Mouse (Mus musculus) limb, embryonic 10.5 days (tissue): ENCODE results near the gene Gse1. TPM values are rescaled to one million over a fixed set of nuclear protein-coding genes. Genes with fewer than 3 reads are reported as not detected.
A peak's percentile ranks its signal among the peaks of the same experiment; 100 is the strongest.

Experiments
- DNase-seq: peaks from one replicate; pipeline ENCODE4 v3.0.0-alpha.2; 2017; ENCODE audit warnings: low spot score
- H3K27ac ChIP-seq: fragments of 300-500 bp; sonication (generic); 2 replicates; pipeline ENCODE4 v1.5.1; 2016; ENCODE audit warnings: mild to moderate bottlenecking
- H3K27me3 ChIP-seq: fragments of 300-500 bp; sonication (generic); 2 replicates; pipeline ENCODE4 v1.6.1; 2016; ENCODE audit warnings: low read depth, mild to moderate bottlenecking; ENCODE audit not compliant: poor library complexity, severe bottlenecking
- H3K36me3 ChIP-seq: fragments of 300-500 bp; sonication (generic); 2 replicates; pipeline ENCODE4 v1.6.1; 2016; ENCODE audit warnings: mild to moderate bottlenecking, moderate library complexity
- H3K4me1 ChIP-seq: fragments of 300-500 bp; sonication (generic); 2 replicates; pipeline ENCODE4 v1.6.1; 2016
- H3K4me3 ChIP-seq: fragments of 300-500 bp; sonication (generic); 2 replicates; pipeline ENCODE4 v1.5.1; 2016; ENCODE audit warnings: mild to moderate bottlenecking, moderate library complexity
- H3K9me3 ChIP-seq: fragments of 300-500 bp; sonication (generic); replicated peaks from 2 replicates; pipeline ENCODE4 v1.6.1; 2016; ENCODE audit warnings: mild to moderate bottlenecking
- WGBS: fragments of 180-500 bp; shearing (Covaris S2); methylation state at CpG from one replicate; pipeline ENCODE4 v1.1.7; 2016; 5-methylcytosine and 5-hydroxymethylcytosine counted together
- polyA plus RNA-seq: library from polyadenylated mRNA; unstranded; fragments of >200 nt; fragmentation: Nextera tagmentation; extraction: Ambion mirVana; gene quantifications from 2 replicates; pipeline ENCODE4 v1.2.1, GENCODE M21; 2016

Gene Gse1
- polyA plus RNA-seq, 1 experiment from 2014 or later = 6.7 TPM

- peaks cover 25% of the 10 kb centered on the region for H3K27me3 ChIP-seq
- 69% methylated on average over 9 of the region's 9 CpGs for WGBS
- no peak overlapping the region for H3K4me3 ChIP-seq
- no peaks in the 10 kb centered on the region for H3K36me3 ChIP-seq
- H3K9me3 ChIP-seq = no peaks in the 10 kb centered on the region
- no peak overlapping the region for H3K27ac ChIP-seq
- no peak for DNase-seq
- peaks cover 78% of the 10 kb centered on the region for H3K4me1 ChIP-seq
These were observed 253.9 kb downstream of the Gse1 start for GRCm38 (mm10) chr8:120482015-120482689.

- Histone ChIP-seq H3K9me3 (no peaks in the 10 kb centered on the region), H3K4me3 (no peak overlapping the region), H3K4me1 (peaks cover 81% of the 10 kb centered on the region), H3K27ac (peak overlapping the region; percentile 91), H3K36me3 (no peaks in the 10 kb centered on the region), H3K27me3 (peaks cover 25% of the 10 kb centered on the region)
- DNase-seq = no peak
- 72% methylated on average over 6 of the region's 6 CpGs for WGBS
These were observed 256.2 kb downstream of the Gse1 start for GRCm38 (mm10) chr8:120484460-120484859.

GRCm38 (mm10) chr8:120485116-120485515, 256.9 kb downstream of the Gse1 start:
- peak overlapping the region; percentile 91 for H3K27ac ChIP-seq
- H3K36me3 ChIP-seq = no peaks in the 10 kb centered on the region
- DNase-seq = no peak
- no peaks in the 10 kb centered on the region for H3K9me3 ChIP-seq
- H3K4me3 ChIP-seq = peak overlapping the region; percentile 74; the same call in 1 of the 2 replicates
- H3K27me3 ChIP-seq = peaks cover 27% of the 10 kb centered on the region
- 34% methylated on average over 6 of the region's 6 CpGs for WGBS
- H3K4me1 ChIP-seq = peaks cover 84% of the 10 kb centered on the region

GRCm38 (mm10) chr8:120485551-120486476, 257.6 kb downstream of the Gse1 start:
- Histone ChIP-seq H3K27me3 (peaks cover 34% of the 10 kb centered on the region), H3K9me3 (no peaks in the 10 kb centered on the region), H3K4me1 (peaks cover 91% of the 10 kb centered on the region), H3K27ac (peak overlapping the region; percentile 91), H3K36me3 (no peaks in the 10 kb centered on the region), H3K4me3 (peak overlapping the region; percentile 74)
- WGBS = 11% methylated on average over 21 of the region's 21 CpGs
- no peak for DNase-seq

GRCm38 (mm10) chr8:120486477-120487376, 258.5 kb downstream of the Gse1 start:
- Histone ChIP-seq H3K4me1 (peaks cover 91% of the 10 kb centered on the region), H3K4me3 (peak overlapping the region; percentile 74), H3K36me3 (no peaks in the 10 kb centered on the region), H3K9me3 (no peaks in the 10 kb centered on the region), H3K27ac (peak overlapping the region; percentile 91), H3K27me3 (peaks cover 41% of the 10 kb centered on the region)
- WGBS = under 1% methylated on average over 50 of the region's 50 CpGs
- DNase-seq = peak; percentile 77

- Histone ChIP-seq H3K27ac (peak overlapping the region; percentile 91), H3K4me3 (peak overlapping the region; percentile 74), H3K9me3 (no peaks in the 10 kb centered on the region), H3K27me3 (peaks cover 41% of the 10 kb centered on the region), H3K36me3 (no peaks in the 10 kb centered on the region), H3K4me1 (peaks cover 91% of the 10 kb centered on the region)
- peak; percentile 68 for DNase-seq
- under 1% methylated on average over 34 of the region's 34 CpGs for WGBS
These were observed 259.1 kb downstream of the Gse1 start for GRCm38 (mm10) chr8:120487377-120487728.

GRCm38 (mm10) chr8:120487729-120488510, 259.7 kb downstream of the Gse1 start:
- Histone ChIP-seq H3K4me1 (peaks cover 95% of the 10 kb centered on the region), H3K4me3 (peak overlapping the region; percentile 74), H3K27me3 (peaks cover 41% of the 10 kb centered on the region), H3K9me3 (no peaks in the 10 kb centered on the region), H3K36me3 (no peaks in the 10 kb centered on the region), H3K27ac (peak overlapping the region; percentile 91)
- DNase-seq = peak; percentile 78
- WGBS = under 1% methylated on average over 52 of the region's 55 CpGs

- peaks cover 97% of the 10 kb centered on the region for H3K4me1 ChIP-seq
- H3K9me3 ChIP-seq = no peaks in the 10 kb centered on the region
- no peaks in the 10 kb centered on the region for H3K36me3 ChIP-seq
- no peak for DNase-seq
- WGBS = 0% methylated on average over 25 of the region's 25 CpGs
- H3K4me3 ChIP-seq = peak overlapping the region; percentile 74
- H3K27me3 ChIP-seq = peaks cover 34% of the 10 kb centered on the region
- H3K27ac ChIP-seq = peak overlapping the region; percentile 91
These were observed 260.4 kb downstream of the Gse1 start for GRCm38 (mm10) chr8:120488636-120489131.

- Histone ChIP-seq H3K36me3 (no peaks in the 10 kb centered on the region), H3K27me3 (peaks cover 29% of the 10 kb centered on the region), H3K9me3 (no peaks in the 10 kb centered on the region), H3K4me3 (peak overlapping the region; percentile 74), H3K27ac (peak overlapping the region; percentile 91), H3K4me1 (peaks cover 97% of the 10 kb centered on the region)
- peak; percentile 63 for DNase-seq
- WGBS = under 1% methylated on average over 73 of the region's 73 CpGs
These were observed 261.0 kb downstream of the Gse1 start for GRCm38 (mm10) chr8:120489142-120489754.

- Histone ChIP-seq H3K36me3 (no peaks in the 10 kb centered on the region), H3K4me3 (peak overlapping the region; percentile 74), H3K9me3 (no peaks in the 10 kb centered on the region), H3K27ac (peak overlapping the region; percentile 91), H3K4me1 (peaks cover 97% of the 10 kb centered on the region), H3K27me3 (peaks cover 23% of the 10 kb centered on the region)
- 3% methylated on average over 15 of the region's 15 CpGs for WGBS
- no peak for DNase-seq
These were observed 261.6 kb downstream of the Gse1 start for GRCm38 (mm10) chr8:120489771-120490281.

GRCm38 (mm10) chr8:120490354-120491141, 262.3 kb downstream of the Gse1 start:
- 10% methylated on average over 12 of the region's 12 CpGs for WGBS
- H3K36me3 ChIP-seq = no peaks in the 10 kb centered on the region
- peak overlapping the region; percentile 91 for H3K27ac ChIP-seq
- no peaks in the 10 kb centered on the region for H3K9me3 ChIP-seq
- no peak for DNase-seq
- peak overlapping the region; percentile 74 for H3K4me3 ChIP-seq
- peaks cover 16% of the 10 kb centered on the region for H3K27me3 ChIP-seq
- H3K4me1 ChIP-seq = peaks cover 97% of the 10 kb centered on the region
